Mouse (Mus musculus) thymus, adult 2 months (tissue): ENCODE measurements around the gene Ttc17.

Experiments used
- CTCF ChIP-seq: fragments of 200-500 bp; IDR thresholded peaks from 2 replicates; pipeline ENCODE4 v1.5.1; 2012; ENCODE audit warnings: mild to moderate bottlenecking, control low read depth, low read length, moderate library complexity, borderline replicate concordance; ENCODE audit not compliant: control insufficient read depth, poor library complexity, insufficient read depth; ENCODE audit errors: extremely low read depth
- POLR2A ChIP-seq: fragments of 200-500 bp; IDR thresholded peaks from 2 replicates; pipeline ENCODE4 v1.6.1; 2012; ENCODE audit warnings: mild to moderate bottlenecking, low read length, control low read depth, moderate library complexity; ENCODE audit not compliant: control insufficient read depth, poor library complexity, insufficient read depth; ENCODE audit errors: extremely low read depth

DNA sequence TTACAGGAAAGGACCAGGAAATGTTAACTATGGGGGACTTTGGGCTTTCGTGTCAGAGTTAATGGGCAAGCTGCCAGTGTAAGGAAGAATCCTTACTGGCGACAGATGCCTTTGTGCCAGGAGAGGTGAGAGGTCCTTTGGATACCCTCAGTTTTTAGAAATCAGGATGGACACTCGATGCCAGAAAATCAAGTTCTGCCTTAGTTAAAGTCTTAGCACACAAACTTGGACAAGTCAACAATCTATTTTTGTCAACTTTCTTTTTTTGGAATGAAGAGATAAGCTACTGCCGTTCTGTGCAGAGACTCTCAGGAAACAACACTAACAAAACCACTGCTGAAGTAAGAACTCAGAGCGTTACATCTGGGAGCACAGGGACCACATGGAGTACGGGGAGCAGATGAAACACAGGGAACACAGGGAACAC lies 58.3 kb downstream of the Ttc17 start:
- TF ChIP-seq CTCF: no peak
- no peak for TF ChIP-seq POLR2A
